Mouse (Mus musculus) hindbrain, embryonic 13.5 days (tissue): ENCODE data around the gene B9d2. TPM values are rescaled to one million over a fixed set of nuclear protein-coding genes. Genes with fewer than 3 reads are reported as not detected.
A peak's percentile ranks its signal among the peaks of the same experiment; 100 is the strongest.

Experiments used
- ATAC-seq: fragments of 200-750 bp; cut with Nextera tagmentation; 2 replicates; pipeline ENCODE4 v1.8.0; 2017; ENCODE audit warnings: moderate TSS enrichment; ENCODE audit not compliant: low FRiP score
- H3K27ac ChIP-seq: fragments of 300-500 bp; sonication (generic); 2 replicates; pipeline ENCODE4 v1.5.1; 2015; ENCODE audit warnings: inconsistent platforms, mild to moderate bottlenecking, moderate library complexity
- H3K27me3 ChIP-seq: fragments of 300-500 bp; sonication (generic); 2 replicates; pipeline ENCODE4 v1.6.1; 2015; ENCODE audit warnings: mild to moderate bottlenecking, inconsistent platforms
- H3K36me3 ChIP-seq: fragments of 300-500 bp; sonication (generic); 2 replicates; pipeline ENCODE4 v1.6.1; 2015; ENCODE audit warnings: mild to moderate bottlenecking, inconsistent platforms
- H3K4me1 ChIP-seq: fragments of 300-500 bp; sonication (generic); replicated peaks from 2 replicates; pipeline ENCODE4 v1.6.1; 2015; ENCODE audit warnings: inconsistent platforms
- H3K4me2 ChIP-seq: fragments of 300-500 bp; sonication (generic); 2 replicates; pipeline ENCODE4 v1.6.1; 2015; ENCODE audit warnings: inconsistent platforms, mild to moderate bottlenecking, moderate library complexity
- H3K4me3 ChIP-seq: fragments of 300-500 bp; sonication (generic); 2 replicates; pipeline ENCODE4 v1.5.1; 2015; ENCODE audit warnings: mild to moderate bottlenecking, inconsistent platforms
- H3K9ac ChIP-seq: fragments of 300-500 bp; sonication (generic); 2 replicates; pipeline ENCODE4 v1.6.1; 2015; ENCODE audit warnings: mild to moderate bottlenecking, inconsistent platforms
- H3K9me3 ChIP-seq: fragments of 300-500 bp; sonication (generic); 2 replicates; pipeline ENCODE4 v1.6.1; 2016; ENCODE audit warnings: inconsistent platforms
- WGBS: fragments of 180-500 bp; shearing (Covaris S2); methylation state at CpG from one replicate; pipeline ENCODE4 v1.1.7; 2015; 5-methylcytosine and 5-hydroxymethylcytosine counted together
- polyA plus RNA-seq: library from polyadenylated mRNA; unstranded; fragments of >200 nt; fragmentation: Nextera tagmentation; extraction: Ambion mirVana; gene quantifications from 2 replicates; pipeline ENCODE4 v1.2.1, GENCODE M21; 2015

Gene B9d2
- polyA plus RNA-seq, 1 experiment from 2014 or later, result 40.0 TPM

DNA sequence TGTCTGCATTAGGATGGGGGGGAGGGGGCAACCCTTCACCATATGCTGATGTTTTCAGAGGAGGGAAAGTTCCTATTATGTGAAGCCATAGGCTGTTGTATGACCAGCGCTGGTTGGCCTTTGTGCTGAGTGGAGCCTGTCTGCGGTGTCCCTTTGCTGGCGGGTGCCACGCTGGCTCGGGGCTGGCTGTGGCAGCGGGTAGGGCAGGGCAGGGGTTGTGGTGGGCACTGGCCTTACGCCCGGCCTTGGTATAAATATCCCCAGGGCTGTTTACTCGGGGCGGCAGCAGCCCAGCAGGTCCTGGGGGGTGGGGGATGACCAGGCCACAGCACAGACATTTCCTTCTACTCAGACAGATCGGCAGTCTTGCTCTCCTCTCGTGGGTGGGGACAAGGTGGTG lies 29.4 kb downstream of the B9d2 start:
- Histone ChIP-seq H3K27ac (no peak overlapping the region), H3K9ac (peak overlapping the region; percentile 60), H3K4me2 (peak overlapping the region; percentile 23), H3K27me3 (peaks cover 11% of the 10 kb centered on the region; the same call in 1 of the 2 replicates), H3K4me1 (peaks cover 33% of the 10 kb centered on the region), H3K9me3 (no peaks in the 10 kb centered on the region), H3K36me3 (peaks cover 33% of the 10 kb centered on the region), H3K4me3 (no peak overlapping the region)
- WGBS, result 18% methylated on average over 12 of the region's 12 CpGs
- ATAC-seq, result no peak

- WGBS, result 9% methylated on average over 7 of the region's 7 CpGs
- H3K27ac ChIP-seq, result no peak overlapping the region; the same call in 1 of the 2 replicates
- ATAC-seq, result peak; percentile 52
These were observed 30.0 kb downstream of the B9d2 start for GRCm38 (mm10) chr7:25710519-25711130.

GRCm38 (mm10) chr7:25711165-25711564 lies 30.6 kb downstream of the B9d2 start:
- 63% methylated on average over 5 of the region's 5 CpGs for WGBS
- Histone ChIP-seq H3K4me3 (no peak overlapping the region), H3K27me3 (peaks cover 2% of the 10 kb centered on the region; the same call in 1 of the 2 replicates), H3K4me2 (no peak overlapping the region), H3K27ac (peak overlapping the region; percentile 30; the same call in 1 of the 2 replicates), H3K9ac (no peak overlapping the region; the same call in 1 of the 2 replicates), H3K4me1 (peaks cover 28% of the 10 kb centered on the region), H3K36me3 (peaks cover 44% of the 10 kb centered on the region), H3K9me3 (no peaks in the 10 kb centered on the region)
- ATAC-seq, result 0 out of 2 replicates have a peak, but pooled peaks have one; percentile 22

More at GRCm38 (mm10) chr7:25710519-25711130, 30.0 kb downstream of the B9d2 start:
- Histone ChIP-seq H3K4me1 (peaks cover 28% of the 10 kb centered on the region), H3K9me3 (no peaks in the 10 kb centered on the region), H3K4me3 (no peak overlapping the region), H3K4me2 (peak overlapping the region; percentile 23; the same call in 1 of the 2 replicates), H3K36me3 (peaks cover 39% of the 10 kb centered on the region), H3K9ac (peak overlapping the region; percentile 60), H3K27me3 (peaks cover 7% of the 10 kb centered on the region; the same call in 1 of the 2 replicates)

GRCm38 (mm10) chr7:25711731-25712197 lies 31.2 kb downstream of the B9d2 start:
- Histone ChIP-seq H3K9ac (no peak overlapping the region), H3K27ac (peak overlapping the region; percentile 30; the same call in 1 of the 2 replicates)
- ATAC-seq, result no peak

GRCm38 (mm10) chr7:25712801-25713200 lies 32.2 kb downstream of the B9d2 start:
- ATAC-seq, result no peak
- no peak overlapping the region for H3K4me3 ChIP-seq
- no peak overlapping the region for H3K4me2 ChIP-seq
- H3K9ac ChIP-seq, result no peak overlapping the region
- H3K27ac ChIP-seq, result no peak overlapping the region
- peaks cover 52% of the 10 kb centered on the region for H3K36me3 ChIP-seq
- 92% methylated on average over 9 of the region's 9 CpGs for WGBS
- H3K9me3 ChIP-seq, result no peaks in the 10 kb centered on the region
- no peaks in the 10 kb centered on the region for H3K27me3 ChIP-seq
- H3K4me1 ChIP-seq, result peaks cover 32% of the 10 kb centered on the region

More at GRCm38 (mm10) chr7:25711731-25712197, 31.2 kb downstream of the B9d2 start:
- H3K4me3 ChIP-seq, result no peak overlapping the region
- WGBS, result 29% methylated on average over 7 of the region's 7 CpGs
- H3K36me3 ChIP-seq, result peaks cover 49% of the 10 kb centered on the region
- H3K9me3 ChIP-seq, result no peaks in the 10 kb centered on the region
- H3K4me1 ChIP-seq, result peaks cover 28% of the 10 kb centered on the region
- no peaks in the 10 kb centered on the region for H3K27me3 ChIP-seq
- H3K4me2 ChIP-seq, result no peak overlapping the region

DNA sequence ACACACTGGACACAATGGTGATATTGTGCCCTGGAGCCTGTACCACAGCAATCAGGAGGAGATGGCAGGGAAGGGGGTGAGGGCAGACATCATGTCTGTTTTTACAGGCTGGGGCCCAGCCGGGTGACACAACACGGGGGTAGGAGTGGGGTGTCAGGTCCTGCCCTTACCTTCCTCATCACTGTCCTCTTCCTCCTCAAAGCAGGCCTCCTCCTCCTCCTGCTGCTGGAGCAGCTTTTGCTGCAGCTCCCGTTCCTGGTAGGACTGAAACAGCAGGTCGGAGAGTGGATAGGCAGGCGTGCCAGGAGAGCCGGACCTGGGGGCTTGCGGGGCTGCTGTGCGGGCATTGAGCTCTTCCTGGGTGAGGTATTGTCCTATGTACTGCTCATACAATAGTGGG lies 34.0 kb downstream of the B9d2 start:
- no peaks in the 10 kb centered on the region for H3K27me3 ChIP-seq
- H3K4me1 ChIP-seq, result peaks cover 43% of the 10 kb centered on the region
- H3K27ac ChIP-seq, result no peak overlapping the region
- H3K9ac ChIP-seq, result no peak overlapping the region
- H3K4me3 ChIP-seq, result no peak overlapping the region
- H3K36me3 ChIP-seq, result peaks cover 52% of the 10 kb centered on the region
- H3K4me2 ChIP-seq, result no peak overlapping the region
- WGBS, result 97% methylated on average over 8 of the region's 8 CpGs
- H3K9me3 ChIP-seq, result no peaks in the 10 kb centered on the region
- no peak for ATAC-seq

DNA sequence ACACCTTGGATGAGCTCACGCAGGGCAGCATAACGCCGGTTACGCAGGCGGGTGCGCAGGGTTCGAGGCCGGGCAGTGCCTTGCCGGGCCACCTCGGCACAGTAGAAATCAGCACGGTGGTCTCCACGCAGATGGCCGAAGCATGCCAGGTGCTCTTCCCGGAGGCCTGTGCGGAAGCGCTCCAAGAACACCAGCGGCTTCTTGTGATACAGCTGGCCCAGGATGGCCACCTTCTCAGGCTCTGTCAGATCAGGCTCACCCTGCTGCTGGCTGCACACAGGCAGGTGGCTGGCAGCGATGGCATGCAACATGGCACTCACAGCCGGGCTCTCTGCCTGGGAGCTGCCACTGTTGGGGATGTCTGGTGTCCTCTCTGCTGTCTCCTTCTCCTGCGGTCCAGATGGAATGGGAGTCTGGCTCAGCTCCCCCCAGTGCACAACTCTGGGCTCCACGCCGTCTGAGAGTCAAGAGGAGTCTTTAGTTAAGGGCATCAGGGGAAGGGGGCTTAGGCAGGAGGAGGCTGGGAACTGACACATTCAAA lies 35.2 kb downstream of the B9d2 start:
- Histone ChIP-seq H3K9ac (no peak overlapping the region), H3K27me3 (no peaks in the 10 kb centered on the region), H3K4me2 (no peak overlapping the region), H3K4me1 (peaks cover 34% of the 10 kb centered on the region), H3K36me3 (peaks cover 57% of the 10 kb centered on the region), H3K27ac (no peak overlapping the region), H3K9me3 (no peaks in the 10 kb centered on the region), H3K4me3 (no peak overlapping the region)
- 96% methylated on average over 22 of the region's 22 CpGs for WGBS
- no peak for ATAC-seq

DNA sequence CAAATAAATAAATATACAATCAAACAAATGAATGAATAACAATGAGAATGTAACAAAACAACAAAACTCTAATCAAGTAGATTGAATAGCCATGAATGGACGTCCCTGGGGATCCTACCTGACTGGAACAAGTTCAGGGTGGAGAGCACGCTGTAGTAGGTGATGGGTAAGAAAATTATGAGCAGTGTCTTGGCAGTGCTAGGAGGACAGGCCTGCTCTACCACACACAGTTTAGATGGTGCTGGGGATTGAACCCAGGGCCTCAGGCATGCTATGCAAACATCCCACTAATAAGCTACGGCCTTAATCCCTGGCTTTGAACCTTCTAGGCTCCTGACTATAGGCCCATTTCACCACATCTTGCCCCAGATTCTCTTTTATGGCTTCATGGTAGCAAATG lies 36.9 kb downstream of the B9d2 start:
- Histone ChIP-seq H3K27me3 (no peaks in the 10 kb centered on the region), H3K4me3 (0 out of 2 replicates have a peak overlapping the region, but pooled peaks have one; percentile 9), H3K9me3 (no peaks in the 10 kb centered on the region), H3K36me3 (peaks cover 64% of the 10 kb centered on the region), H3K4me2 (peak overlapping the region; percentile 94), H3K4me1 (peaks cover 18% of the 10 kb centered on the region), H3K27ac (no peak overlapping the region), H3K9ac (0 out of 2 replicates have a peak overlapping the region, but pooled peaks have one; percentile 75)
- 92% methylated on average over 3 of the region's 3 CpGs for WGBS
- no peak for ATAC-seq

GRCm38 (mm10) chr7:25718788-25719417 lies 38.3 kb downstream of the B9d2 start, which contains the start of gene Ccdc97:
Ccdc97 (minus strand) TSS chr7:25719088.
- Histone ChIP-seq H3K27me3 (no peaks in the 10 kb centered on the region), H3K9ac (peak within 1 kb of the TSS; percentile 75), H3K4me2 (peak within 1 kb of the TSS; percentile 94), H3K36me3 (peaks cover 64% of the 10 kb centered on the region), H3K9me3 (no peaks in the 10 kb centered on the region), H3K4me3 (peak within 1 kb of the TSS; percentile 53), H3K27ac (peak within 1 kb of the TSS; percentile 77), H3K4me1 (peaks cover 18% of the 10 kb centered on the region)
- WGBS, result 5% methylated on average over 32 of the region's 32 CpGs
- ATAC-seq, result peak; percentile 86

DNA sequence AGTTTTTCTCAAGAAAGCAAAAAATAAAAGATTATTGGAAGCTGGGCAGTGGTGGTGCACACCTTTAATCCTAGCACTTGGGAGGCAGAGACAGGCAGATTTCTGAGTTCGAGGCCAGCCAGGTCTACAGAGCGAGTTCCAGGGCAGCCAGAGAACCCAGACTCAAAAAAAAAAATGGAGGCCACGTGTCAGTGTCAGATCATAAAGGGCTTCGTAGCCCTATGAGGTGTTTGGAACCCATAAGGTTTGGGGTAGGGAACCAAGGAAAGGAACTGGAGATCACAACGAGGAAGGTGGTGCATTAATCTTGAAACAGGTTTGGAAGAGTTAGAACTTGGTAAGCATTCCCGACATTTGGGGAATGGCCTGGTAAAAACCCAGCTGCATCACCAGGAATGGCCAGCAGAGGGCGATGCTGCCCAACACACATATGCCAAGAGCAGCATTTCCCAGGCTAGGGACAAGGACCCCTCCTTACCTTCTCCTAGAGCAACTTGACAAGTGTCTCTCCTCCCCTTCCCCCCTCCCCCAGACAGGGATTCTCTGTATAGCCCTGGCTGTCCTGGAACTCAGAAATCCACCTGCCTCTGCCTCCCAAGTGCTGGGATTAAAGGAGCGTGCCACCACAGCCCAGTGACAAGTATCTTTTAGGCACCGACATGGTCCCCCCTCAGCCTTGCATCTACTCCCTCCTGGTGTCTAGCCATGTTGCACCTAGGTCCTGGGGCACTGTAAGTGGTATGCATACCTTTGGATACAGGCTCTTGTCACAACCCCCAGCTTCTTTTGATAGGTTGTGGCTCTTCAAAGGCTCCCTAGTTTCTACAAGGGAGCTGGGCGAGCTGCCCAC lies 39.4 kb downstream of the B9d2 start:
- H3K4me3 ChIP-seq, result no peak overlapping the region
- H3K27ac ChIP-seq, result no peak overlapping the region
- 62% methylated on average over 10 of the region's 10 CpGs for WGBS
- no peaks in the 10 kb centered on the region for H3K9me3 ChIP-seq
- H3K9ac ChIP-seq, result no peak overlapping the region
- H3K4me1 ChIP-seq, result peaks cover 18% of the 10 kb centered on the region
- H3K36me3 ChIP-seq, result peaks cover 64% of the 10 kb centered on the region
- peak overlapping the region; percentile 94; the same call in 1 of the 2 replicates for H3K4me2 ChIP-seq
- peak; percentile 36 for ATAC-seq
- H3K27me3 ChIP-seq, result no peaks in the 10 kb centered on the region

GRCm38 (mm10) chr7:25720760-25721159 lies 40.2 kb downstream of the B9d2 start:
- Histone ChIP-seq H3K4me1 (peaks cover 18% of the 10 kb centered on the region), H3K36me3 (peaks cover 64% of the 10 kb centered on the region), H3K27me3 (no peaks in the 10 kb centered on the region), H3K4me2 (no peak overlapping the region), H3K27ac (no peak overlapping the region), H3K9ac (no peak overlapping the region), H3K9me3 (no peaks in the 10 kb centered on the region), H3K4me3 (no peak overlapping the region)
- 91% methylated on average over 5 of the region's 5 CpGs for WGBS
- ATAC-seq, result no peak
